Mouse (Mus musculus) spleen, adult 2 months (tissue): ENCODE data around the gene Sgce.

Experiments
- CTCF ChIP-seq: fragments of 200-500 bp; IDR thresholded peaks from 2 replicates; pipeline ENCODE4 v1.5.1; 2011; ENCODE audit warnings: mild to moderate bottlenecking, inconsistent platforms; ENCODE audit not compliant: insufficient read depth, insufficient read length, insufficient replicate concordance; ENCODE audit errors: extremely low read depth
- POLR2A ChIP-seq: fragments of 200-500 bp; IDR thresholded peaks from 2 replicates; pipeline ENCODE4 v1.6.1; 2011; ENCODE audit warnings: low read depth, low read length, inconsistent platforms

DNA sequence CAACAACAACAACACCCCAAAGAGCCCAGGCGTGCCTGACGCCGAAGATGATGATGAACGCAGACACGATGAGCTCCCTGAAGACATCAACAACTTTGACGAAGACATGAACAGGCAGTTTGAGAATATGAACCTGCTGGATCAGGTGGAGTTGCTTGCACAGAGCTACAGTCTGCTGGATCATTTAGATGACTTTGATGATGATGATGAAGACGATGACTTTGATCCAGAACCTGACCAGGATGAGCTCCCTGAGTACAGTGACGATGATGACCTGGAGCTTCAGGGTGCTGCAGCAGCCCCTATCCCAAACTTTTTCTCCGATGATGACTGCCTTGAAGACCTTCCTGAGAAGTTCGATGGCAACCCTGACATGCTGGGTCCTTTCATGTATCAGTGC is 7.3 kb upstream of the Sgce start:
- TF ChIP-seq CTCF (no peak), POLR2A (no peak)
